Mouse (Mus musculus) ovary, adult 18-20 months (tissue): Measurements from ENCODE around the gene Ccdc42.

ENCODE experiments used
- DNase-seq: peaks from one replicate; pipeline ENCODE4 v3.0.0; 2022; ENCODE audit warnings: low spot score, mixed read lengths

Gene Ccdc42

DNA sequence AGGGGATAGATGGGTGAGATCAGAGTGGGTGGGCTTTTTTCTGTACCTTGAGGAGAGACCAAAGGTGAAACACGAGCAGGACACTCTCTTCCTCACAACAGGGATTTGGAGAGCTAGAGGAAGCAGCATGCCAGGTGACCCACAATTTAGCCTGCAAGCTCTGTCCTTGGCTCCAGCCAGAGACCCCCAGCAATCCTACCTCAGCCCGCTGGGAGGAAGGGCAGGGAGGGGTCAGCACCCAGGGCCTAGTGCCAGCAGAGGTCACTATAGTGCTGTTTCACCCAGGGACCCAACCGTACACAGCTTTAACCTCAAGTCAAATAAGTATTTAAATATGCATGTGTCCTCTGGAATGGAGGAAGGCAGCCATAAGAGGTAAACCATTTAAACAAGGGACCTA, 931 bp upstream of the Ccdc42 start:
- DNase-seq = no peak

DNA sequence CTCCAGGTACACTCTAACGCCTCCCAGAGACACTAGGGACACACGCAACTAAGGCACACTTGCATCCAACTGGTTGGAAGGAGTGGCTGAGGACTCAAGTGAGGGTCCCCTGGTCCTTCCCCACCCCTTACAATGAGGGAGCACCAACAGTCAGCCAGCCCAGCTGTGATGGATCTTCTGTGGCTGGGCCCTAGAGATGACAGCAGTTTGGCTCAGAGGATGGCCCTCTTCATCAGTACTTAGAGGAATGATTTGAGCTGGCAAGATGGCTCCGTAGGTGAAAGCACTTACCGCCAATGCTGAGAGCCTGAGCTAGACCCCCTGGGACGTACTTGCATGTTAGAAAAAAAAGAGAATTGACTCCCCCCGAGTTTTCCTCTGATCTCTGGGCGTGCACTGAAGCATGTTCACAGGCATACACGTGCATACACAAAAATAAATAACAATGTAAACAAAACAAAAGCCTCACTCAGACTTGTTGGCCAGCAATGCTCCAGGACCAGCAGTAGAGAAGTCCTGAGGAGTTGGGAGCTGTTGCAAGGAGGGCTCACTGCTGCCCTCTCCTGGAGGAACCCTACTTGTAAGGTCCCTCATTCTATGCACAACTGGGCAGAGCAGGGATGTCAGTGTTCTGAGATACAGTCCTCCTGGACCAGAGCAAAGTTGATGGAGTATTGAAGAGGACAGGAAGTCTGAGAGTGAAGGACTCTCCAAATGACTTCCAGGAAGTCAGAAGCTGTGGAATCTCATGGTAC, 2.4 kb downstream of the Ccdc42 start:
- peak; percentile 30 for DNase-seq

DNA sequence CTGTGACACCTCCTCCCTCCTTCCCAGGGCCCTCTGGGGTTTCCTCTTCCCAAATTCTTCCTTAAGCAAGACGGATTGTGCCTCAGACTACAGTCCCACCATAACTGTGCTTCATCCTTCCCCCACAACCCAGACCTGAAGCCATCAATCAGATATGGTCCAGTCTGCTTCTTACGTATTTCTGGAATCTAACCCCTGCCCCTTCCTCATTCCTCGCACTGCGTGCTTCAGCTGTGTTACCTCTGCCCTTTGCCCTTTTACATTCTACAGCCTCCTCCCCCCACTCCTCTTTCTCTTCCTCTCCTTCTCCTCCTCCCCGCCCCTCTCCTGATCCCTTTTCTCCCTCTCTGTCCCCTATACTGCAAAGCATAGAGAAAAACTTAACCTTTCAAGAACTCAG, 4.9 kb downstream of the Ccdc42 start:
- DNase-seq = no peak

DNA sequence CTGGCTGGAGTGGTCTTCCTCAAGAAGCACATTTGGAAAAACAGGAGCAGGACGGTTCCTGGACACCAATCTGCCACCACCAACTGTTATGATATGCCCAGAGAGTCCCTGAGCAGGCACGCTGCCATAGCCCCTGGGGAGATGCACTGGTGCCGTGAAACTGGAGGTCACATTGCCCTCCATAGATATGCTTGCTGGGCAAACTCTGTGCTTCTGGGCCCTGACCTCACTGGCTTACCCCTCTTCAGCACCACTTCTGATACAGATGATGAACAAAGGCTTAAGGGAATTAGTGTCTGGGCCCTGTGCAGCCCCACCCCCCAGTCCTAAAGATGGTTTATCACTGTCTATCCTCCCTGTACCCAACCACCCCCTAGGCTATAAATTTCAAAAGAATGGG, 6.4 kb downstream of the Ccdc42 start:
- no peak for DNase-seq

DNA sequence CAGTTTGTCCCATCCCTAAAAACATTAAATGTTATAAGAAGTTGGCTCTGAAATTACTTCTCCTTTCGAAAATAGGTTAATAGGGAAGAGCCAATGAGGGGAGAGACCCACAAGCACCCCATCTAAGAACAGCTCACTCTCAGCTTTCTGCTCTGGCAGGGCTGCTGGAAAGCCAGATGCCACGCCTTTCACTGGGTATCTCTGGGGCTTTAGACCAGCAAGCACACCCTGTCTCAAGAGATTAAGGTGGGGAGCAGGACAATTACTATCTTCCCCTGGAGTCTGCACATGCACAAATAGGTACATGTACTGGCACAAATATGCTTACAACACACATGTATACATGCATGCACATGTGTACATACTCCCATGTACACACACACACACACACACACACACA, 11.1 kb downstream of the Ccdc42 start:
- no peak for DNase-seq

DNA sequence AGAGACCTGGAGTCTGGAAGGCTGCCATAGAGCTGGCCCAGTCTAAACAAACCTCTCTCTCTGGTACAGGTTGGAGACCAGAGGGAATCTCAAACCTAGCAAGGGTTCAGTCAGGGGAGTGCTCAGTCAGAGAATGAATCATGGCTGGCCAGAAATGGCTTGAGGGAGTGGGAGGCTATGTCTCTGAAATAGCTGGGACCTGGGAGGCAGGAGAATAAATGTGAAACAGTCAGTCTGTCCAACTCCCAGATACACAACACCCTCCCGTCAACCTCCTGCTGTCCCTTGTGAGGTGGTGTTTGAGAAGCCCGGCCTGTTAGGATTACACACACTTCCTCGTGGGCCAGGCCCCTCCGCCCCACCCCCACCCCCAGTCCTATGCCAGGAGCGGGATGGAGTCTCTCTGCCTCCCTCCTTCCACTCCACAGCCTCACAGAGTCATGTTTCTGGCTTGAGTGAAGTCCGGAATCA, 13.8 kb downstream of the Ccdc42 start:
- no peak for DNase-seq

DNA sequence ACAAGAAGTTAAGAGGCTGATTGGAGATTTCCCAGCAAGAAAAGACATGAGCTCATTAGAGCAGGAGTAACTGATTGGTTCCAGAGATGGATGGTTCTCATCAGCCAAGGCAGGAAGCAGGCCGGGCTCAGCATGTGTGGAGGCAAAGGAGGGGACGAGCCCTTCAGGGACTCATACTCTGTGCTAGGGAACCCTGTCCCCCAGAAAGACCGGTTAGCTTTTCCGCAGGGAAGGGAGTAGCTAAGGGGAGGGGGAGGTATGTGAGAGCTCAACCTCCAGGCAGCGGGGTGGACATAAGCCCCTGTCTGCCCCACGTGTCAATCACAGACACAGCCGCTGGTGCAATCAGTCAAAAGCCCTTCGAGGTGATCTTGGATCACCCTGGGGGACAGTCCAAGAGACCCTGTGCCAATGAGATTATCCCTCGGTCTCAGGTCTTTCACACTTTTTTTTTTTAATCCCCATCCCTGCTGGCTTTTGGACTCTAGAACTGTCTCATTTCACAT, 14.7 kb downstream of the Ccdc42 start:
- no peak for DNase-seq

DNA sequence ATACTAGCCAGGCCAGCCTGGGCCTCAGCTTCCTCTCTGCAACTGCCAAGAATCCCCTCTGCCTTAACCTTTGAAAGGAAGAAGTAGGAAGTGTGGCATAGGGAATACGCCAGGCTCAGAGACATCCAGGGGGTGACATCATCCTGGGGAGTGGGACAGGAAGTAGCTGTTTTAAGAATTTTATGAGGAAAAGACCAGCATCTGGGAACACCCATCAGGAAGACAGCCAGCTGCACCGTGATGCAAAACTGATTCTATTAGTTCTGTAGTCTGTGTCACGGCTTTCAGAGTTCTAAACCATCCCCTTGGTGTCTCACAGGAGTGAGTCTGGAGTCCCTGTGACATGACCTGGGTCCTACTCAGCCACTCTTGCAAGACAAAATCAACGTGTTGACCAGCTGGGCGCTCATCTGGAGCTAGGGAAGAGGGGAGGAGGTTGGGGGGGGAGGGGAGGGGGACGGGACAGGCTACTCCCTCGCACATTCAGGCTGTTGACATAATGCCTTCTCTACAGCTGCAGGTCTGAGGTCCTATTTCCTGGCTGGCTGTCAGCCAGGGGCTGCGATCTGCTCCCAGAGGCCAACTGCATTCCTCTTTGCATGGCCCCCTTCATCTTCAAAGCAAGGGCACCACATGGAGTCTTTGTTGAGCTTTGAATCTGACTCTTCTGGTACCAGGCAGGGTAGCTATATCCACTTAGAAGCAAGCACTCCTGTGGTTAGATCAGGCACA, 15.5 kb downstream of the Ccdc42 start:
- no peak for DNase-seq

DNA sequence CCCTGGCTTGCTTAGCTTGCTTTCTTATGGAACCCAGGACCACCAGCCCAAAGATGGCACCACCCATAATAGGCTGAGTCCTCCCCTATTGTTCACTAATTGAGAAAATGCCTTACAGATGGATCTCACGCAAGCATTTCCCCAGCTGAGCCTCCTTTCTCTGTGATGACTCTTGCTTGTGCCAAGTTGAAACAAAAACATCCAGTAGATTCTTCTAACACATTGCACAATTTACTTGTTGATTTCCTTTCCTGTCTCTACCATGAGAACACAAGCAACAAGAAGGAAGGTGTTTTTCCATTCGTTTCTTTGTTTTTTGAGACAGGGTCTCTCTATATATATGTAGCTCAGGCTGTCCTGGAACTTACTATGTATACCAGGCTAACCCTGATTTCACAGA, 20.2 kb downstream of the Ccdc42 start:
- DNase-seq = no peak

DNA sequence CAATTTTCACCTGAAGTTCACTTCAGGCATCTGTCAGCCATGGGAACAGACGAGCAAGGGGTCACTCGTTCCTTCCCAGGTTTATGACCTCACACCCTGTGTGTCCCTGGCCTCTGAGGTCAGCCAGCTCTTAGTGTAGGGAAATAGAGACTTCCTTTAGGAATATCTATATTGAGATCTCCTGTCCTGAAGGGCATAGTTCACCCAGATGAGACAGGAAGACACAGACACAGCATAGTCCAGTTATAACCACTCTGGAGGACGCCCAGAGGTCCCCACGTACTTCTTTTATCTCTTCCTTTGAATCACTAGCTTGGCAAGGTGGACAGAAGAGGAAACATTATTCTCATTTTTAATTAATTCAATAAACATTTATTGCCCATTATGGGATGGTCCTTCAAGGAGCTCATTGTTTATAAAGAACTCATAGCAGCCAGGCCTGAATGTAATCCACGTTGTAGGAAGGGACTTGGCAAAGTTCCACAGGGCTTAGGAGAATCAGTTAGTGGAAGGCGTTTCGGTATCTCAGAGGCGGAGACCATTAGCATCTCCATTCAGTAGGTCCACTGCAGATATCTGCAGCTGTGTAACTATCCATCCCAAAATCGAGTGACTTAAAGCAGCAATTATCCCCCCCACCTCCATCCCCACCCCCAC, 23.2 kb downstream of the Ccdc42 start:
- DNase-seq = no peak

DNA sequence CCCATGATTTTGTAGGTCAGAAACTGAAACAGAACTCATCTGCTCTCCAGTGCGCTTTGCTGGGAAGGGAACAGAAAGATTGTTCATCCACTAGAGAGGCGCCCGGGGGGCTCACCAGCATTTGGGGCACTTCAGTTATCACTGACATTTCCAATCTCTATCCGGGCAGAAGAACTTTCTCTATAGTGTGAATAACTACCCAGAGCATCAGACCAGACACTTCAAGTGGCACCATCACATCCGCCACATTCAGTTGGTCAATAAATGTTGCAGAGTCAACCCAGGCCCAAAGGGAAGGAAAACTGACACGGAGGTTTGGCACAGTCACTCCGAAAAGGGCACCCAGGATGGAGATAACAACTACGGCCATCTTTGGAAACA, 23.7 kb downstream of the Ccdc42 start:
- no peak for DNase-seq

DNA sequence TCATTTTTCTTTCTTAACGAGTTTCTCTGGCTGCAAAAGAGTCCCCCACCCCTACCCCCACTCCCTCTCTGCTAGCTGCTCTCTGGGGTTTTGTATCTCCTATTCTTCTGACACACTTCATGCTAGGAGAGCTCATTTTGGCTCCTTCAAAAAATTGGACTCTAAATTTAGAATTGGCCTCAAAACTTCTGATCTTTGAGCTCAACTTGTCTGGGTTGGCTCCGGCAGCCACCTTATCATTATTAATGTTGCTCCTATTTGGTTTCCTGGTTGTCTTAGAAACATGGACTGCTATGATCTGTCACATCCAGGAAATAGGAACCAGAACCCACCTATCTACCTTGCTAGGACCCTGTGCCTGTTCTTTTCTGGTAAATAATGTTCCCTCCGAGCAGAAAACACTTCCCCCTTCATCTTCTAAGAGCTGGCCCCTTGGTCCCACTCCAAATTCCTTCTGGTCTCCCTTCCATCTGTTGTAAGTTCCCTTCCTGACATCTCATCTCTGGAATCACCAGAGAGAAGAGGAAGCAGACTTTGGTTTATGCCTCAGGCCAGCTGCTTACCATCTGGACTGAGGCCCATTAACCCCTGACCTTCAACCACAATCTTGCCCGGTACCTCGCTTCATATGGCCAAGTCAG, 26.4 kb downstream of the Ccdc42 start:
- no peak for DNase-seq

DNA sequence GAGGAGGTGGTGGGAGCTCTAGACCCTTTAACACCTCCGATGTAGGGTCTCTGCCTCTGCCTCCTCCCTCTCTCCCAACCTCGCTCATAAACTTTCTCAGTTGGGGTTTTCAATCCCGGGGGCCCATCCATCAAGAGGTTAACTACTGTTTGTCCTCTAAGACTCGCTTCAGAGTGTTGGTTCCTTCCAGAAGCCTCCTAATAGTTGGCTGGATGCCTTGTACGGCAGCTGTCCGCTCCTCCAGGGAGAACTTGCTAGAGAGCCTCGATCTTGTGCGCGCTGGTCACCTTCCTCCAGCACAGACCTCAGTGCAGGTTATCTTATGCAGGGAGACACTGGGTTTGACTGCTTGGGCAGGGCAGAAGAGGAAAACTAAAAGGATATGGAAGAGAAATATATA, 35.9 kb downstream of the Ccdc42 start:
- DNase-seq = no peak

DNA sequence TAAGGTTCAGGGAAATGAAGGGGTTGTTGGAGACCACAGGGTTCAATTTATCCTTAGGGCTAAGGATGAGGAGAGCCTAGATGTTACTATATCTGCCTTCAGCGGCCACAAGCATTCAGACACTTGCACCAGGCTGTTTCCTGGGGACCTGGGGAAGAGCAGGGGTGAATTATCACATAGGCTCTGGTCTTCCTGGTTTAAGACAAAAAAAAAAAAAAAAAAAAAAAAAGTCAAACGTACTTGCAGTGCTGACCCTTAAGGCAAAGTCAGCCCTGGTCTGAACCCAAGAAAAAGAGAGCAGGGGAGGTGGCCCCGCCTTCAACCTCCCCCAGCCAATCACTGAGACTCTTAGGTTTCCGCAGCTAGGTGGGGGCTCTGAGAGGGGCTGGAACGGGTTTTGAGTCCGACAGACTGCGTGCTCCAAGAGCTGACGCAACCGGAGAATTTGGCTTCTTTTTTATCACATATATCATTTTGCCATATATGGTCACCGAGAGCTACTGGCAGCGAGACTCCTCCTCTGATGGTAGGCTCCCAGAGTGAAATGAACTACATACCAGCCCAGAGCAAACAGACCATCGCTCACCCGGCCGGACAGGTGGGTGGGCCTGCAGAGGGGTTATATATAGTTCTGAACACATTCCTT, 36.5 kb downstream of the Ccdc42 start:
- peak; percentile 68 for DNase-seq

DNA sequence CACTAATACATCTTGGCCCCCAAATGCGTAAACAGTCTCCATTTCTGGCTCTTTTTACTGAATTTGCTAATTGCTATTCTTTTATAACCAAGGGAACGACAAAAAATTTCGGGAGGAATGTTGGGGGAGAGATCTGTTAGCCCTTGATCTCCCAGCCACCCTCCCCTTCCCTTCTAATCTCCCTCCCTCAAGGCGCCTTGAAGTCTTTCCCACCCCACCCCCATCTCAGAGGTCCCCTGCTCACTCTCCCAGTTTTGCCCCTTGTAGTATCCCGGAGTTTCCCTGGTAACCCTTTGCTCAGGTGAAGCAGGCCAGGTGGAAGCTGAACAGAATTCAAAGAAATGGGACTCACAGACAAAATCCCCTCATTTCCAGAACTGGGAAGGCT, 37.0 kb downstream of the Ccdc42 start:
- DNase-seq = no peak

DNA sequence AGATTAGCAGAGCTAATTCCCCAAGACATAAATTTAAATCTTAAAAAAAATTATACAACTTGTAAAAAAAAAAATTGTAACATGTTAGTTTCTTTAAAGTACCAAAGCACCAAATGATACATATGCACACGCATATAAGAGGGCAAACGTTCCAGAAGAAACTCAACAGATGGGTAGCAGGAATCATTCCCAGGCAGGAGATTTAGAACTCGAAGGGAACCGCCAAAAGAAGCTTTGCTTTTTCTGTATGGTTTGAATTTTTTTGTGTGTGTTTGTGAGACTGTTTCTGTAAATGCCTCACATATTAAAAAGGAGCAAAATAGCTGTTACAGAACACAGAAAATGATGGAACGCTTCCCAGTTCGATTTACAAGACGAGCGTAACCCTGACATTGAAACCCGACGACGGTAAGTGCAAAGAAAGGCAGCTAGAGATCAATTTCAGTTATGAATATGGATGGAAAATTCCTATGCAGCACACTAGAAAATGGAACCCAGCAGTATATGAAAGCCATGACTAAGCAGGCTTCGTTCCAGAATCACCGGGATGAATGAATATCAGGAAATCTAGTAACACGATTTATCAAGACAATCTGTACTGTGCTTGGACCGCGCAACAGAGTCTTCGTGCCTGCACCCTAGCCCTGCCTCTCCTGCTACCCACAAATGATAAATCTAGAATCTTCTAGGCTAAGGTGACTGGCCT, 44.9 kb downstream of the Ccdc42 start:
- DNase-seq = no peak

DNA sequence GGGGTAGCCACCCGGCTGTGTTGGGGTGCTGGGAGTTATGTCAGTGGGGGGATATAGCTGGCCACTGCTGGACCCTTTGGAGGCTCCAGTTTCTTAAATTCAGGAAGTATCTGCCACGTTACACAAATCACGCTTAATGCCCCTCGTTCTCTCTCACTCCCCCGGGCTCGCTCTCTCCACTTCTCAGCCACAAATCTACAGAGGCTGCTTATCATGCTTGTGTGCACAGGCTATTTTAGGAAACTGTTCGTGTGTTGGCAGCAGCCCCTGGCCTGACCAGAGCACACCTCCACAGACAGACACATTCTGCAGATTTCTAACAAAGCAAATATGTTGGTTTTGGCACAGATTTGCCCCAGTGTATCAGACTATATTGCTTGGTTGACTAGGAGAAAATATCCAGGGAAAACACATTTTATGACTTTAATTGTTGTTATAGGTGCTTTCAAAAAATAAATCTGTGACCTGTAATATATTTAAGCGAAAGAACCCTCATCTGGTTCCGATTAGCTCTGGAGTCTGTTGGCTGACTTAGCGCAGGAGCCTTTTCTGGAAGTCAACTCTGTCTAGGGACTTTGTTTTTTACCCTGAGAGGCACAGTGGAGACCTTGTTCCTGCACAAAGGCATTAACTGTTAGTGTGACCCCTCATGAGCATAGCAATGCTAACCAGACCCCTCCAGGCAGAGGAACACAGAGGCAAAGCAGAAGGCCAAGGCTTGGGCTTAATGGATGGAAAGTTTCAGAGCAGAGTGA, 51.2 kb downstream of the Ccdc42 start:
- DNase-seq = peak; percentile 36

DNA sequence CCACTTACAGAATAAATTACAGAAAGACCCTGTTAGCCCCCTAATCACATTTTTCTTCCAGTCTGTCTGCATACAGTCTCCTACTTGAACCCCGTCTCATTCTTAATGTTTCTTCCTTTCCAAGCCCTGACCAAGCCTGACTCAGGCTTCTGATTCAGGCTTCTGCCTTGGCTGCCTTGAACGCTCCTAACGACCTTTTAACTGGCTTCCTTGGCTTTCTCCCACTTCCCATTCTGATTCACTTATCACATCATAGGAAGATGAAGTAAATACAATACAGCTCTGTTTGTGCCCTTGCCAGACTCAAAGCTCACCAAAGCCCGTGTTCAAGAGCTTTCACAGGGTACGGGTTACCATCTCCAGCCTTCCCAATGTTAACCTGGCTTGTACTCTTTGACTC, 54.5 kb downstream of the Ccdc42 start:
- no peak for DNase-seq

DNA sequence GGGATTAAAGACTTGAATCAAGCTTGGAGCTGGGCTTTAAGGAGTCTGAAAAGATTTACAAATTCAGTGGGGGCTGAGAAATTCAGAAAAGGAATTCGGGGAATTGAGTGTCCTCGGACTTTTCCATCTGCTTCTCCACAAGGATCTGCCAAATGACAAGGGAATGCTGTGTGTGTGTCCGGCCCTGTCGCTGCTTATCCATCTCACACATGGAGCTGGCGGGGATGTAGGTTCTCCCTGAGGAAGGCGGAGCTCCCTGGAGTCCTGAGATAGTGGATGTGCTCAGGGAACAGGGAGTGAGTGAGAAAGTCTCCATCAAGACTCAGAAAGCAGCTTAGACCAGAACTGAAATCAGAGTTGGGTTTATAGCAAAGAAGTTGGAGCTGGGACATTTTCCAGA, 58.0 kb downstream of the Ccdc42 start:
- no peak for DNase-seq
